Mouse (Mus musculus): Measurements from ENCODE around the gene Vcp.

Vcp gene

DNA sequence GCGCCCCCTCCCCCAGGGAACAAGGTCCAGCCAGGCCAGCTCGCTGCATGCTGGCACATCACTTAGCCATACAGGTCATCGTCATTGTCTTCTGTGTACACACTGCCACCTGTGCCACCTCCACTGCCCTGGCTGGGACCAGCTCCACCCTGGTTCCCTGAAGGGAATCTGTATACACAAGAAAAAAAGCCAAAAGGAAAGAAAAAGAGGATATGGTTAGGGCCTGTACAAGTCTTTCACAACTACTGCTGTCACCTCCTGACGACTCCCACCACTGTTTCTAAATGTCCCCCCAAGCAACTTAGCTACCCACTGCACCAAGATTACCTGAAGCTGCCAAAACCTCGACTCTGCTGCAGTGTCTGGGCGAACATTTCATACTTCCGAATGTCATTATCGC lies 19.8 kb downstream of the Vcp start:
- in situ Hi-C loops (cut with MboI, MseI) = loop anchor here (10.0 to 25.0 kb wide), 2 partner anchors 1766 to 1968 kb away; no protein-coding TSS in a partner anchor

DNA sequence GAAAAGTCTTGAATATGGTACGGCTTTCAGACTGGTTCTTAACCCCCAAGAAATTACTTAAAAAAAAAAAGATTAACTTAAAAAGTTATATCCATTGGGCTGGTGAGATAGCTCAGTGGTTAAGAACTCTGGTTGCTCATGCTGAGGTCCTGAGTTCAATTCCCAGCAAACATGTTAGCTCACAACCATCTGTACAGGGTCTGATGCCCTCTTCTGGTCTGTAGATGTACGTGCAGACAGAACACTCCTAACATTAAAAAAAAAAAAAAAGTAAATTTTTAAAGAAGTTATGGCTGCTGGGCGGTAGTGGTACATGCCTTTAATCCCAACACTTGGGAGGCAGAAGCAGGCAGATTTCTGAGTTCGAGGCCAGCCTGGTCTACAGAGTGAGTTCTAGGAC lies 22.2 kb downstream of the Vcp start:
- in situ Hi-C loops (cut with MboI, MseI) = loop anchor here (25.0 kb wide), 1 partner anchor 1966 kb away; no protein-coding TSS in a partner anchor

DNA sequence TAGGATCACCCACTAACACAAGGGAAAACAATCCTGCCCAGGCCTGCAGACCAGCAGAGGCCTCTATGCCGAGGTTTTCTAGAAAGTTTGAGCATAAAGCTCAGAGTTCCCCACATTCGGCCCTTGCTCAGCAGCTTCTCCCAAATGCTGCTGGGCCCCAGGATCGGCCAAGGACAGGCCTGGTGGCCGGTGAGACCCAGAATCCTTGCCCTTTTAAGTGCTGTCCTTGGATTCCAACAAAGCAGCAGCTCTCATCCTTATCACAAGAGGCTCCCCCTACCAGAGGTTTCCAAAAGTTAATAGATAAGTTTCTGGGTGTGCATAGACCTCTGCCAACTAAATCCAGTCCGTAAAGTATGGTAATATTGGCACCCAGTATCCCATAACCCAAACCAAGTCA lies 26.4 kb downstream of the Vcp start:
- in situ Hi-C loops (cut with MboI, MseI) = no loop called here

DNA sequence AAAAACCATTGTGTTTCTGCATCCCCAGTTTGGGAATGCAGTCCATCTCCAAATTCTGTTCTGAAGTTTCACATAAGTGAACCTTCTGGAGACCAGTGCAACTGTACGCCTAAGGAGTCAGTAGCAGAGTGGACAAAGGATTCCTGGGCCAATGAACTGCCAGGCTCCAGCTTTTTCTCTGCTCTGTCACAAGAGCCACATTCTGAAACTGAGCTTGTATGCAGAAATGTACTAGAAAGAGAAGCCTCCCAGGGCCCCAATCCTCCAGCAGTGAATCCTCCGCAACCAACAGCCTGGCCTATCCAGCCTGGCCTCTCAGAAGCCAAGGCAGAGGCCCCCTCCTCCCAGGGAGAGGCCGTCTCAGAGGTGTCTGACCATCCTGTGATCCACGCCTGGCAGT lies 27.4 kb downstream of the Vcp start:
- in situ Hi-C loops (cut with MboI, MseI) = no loop called here

DNA sequence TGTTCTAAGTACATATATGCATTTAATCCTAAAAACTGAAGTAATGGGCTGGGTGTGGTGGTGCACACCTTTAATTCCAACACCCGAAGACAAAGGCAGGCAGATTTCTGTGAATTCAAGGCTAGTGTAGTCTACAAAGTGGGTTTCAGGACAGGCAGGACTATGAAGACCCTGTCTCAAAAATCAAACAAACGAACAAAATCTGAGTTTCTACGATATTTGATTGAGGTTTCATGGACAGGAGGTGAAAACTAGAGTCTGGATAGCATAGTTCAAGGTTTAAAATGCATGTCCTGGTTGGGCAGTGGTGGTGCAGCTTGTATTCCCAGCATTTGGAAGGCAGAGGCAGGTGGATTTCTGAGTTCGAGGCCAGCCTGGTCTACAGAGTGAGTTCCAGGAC lies 31.0 kb downstream of the Vcp start, which contains the start of gene 1700022I11Rik:
TSS of gene 1700022I11Rik (plus strand) at position 301 of the 400 bp plus-strand sequence.
- in situ Hi-C loops (cut with MboI, MseI) = no loop called here

DNA sequence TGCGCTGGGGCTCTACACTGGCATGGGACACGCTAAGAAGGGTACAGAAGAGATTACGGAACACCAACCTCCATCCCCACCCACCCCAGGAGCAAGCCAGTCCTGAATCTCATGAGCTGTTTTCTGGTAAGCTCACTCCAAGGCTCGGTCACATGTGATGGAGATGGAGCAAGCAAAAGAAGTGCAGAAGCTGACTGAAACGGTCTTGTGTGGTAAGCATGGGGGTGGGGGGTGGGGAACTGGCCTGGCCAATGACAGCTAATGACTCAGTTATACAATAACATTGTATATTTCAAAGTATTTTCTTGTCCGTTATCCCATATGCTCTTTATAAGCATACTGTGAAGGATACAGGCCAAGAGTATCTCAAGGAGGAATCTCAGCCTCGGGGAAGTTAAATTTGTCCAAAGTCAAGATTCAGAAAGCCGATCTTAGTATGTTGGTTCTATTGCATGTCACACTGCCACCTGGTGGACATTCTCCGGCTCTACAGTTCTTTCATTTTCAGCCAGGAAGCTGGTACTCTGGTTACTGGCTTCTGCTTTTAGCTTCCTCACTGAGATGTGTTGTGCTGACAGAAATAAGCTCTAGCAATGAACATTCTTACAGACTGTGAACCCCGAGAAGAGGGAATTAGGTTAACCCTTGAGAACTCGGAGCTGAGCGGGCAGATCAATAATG lies 35.1 kb downstream of the Vcp start:
- in situ Hi-C loops (cut with MboI, MseI) = no loop called here

DNA sequence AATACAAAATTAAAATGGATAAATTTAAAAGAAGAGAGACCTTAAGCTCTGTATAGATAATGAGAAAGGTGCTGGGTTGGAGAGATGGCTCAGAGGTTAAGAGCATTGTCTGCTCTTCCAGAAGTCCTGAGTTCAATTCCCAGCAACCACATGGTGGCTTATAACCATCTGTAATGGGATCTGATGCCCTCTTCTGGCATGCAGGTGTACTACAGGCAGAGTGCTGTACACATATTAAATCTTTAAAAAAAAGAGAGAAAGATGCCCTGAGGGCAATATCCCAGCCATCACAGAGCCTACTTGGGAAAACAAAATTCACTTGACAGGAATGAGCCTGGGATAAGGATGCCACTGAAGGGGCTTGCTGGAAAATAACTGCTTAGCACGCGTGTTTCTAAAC lies 36.8 kb downstream of the Vcp start:
- in situ Hi-C loops (cut with MboI, MseI) = loop anchor here (5.0 kb wide), 1 partner anchor 91 kb away; the partner anchor contains the start of gene Fam205c

DNA sequence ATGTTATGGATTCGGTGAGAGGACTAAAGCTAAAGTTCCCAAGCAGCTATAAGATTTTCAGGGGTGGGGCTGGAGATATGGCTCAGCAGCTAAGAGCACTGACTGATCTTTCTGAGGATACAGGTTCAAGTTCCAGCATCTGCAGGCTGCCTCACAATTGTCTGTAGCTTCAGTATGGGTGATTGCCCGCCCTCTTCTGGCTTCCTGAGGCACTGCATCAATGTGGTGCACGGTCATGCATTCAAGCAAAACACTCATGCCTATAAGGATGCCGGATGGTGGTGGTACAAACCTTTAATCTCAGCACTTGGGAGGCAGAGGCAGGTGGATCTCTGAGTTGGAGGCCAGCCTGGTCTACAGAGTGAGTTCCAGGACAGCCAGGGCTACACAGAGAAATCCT lies 38.7 kb downstream of the Vcp start:
- in situ Hi-C loops (cut with MboI, MseI) = loop anchor here (5.0 kb wide), 1 partner anchor 89 kb away; the partner anchor contains the start of gene Fam205c

DNA sequence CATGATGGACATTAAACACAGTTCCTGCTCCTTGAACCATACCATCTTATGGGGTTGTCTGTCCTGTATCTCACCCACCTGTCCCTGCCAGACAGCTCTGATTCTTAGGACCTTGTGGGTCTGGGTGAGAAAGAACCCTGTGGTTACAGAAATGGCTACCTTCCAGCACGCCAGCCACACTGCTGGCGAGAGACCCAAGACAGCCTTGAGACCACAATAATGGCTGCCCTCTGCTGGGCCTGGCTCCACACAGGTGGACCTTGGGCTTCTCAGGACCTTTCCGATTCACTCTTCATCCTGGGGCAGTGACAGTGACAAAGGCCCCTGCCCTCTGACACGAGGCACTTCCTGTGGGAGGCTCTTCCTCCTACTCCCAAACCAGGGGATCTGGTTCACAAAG lies 40.9 kb downstream of the Vcp start:
- in situ Hi-C loops (cut with MboI, MseI) = no loop called here

DNA sequence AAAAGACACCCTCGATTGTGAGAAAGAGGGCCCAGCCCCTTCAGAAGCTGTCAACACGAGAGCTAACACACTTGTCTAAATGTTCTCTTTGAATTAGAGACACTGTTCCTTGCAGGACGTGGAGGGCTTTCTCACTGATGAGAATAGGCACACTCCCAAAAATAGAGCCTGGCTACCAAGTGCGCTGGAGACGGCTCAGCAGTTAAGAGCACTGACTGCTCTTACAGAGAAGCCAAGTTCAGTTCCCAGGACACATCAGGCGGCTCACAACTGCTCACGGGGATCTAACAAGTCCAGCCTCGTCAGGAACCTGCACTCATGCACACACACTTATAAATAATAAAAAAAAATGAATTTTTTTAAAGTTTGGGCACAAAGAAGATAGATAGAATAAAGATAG lies 41.4 kb downstream of the Vcp start:
- in situ Hi-C loops (cut with MboI, MseI) = no loop called here

DNA sequence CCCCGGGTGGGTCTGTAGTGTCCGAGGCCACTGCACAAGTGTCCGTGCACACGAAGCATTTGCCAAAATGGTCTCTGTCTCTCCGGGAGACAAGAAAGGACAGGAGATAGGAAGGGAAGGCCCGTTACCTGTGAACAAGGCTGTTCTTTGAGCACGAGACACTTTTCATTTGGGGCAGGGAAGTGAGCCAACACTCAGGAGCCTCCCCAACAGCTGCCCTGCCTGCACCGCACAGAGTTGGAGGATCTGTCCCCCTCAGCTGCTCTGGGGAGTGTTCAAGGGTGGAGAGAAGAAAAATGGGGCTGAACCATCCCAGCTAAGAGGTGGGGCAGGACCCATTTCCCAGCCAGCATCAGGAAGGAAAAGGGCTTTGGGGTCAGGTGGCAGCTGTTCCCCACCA lies 42.3 kb downstream of the Vcp start:
- in situ Hi-C loops (cut with MboI, MseI) = no loop called here

DNA sequence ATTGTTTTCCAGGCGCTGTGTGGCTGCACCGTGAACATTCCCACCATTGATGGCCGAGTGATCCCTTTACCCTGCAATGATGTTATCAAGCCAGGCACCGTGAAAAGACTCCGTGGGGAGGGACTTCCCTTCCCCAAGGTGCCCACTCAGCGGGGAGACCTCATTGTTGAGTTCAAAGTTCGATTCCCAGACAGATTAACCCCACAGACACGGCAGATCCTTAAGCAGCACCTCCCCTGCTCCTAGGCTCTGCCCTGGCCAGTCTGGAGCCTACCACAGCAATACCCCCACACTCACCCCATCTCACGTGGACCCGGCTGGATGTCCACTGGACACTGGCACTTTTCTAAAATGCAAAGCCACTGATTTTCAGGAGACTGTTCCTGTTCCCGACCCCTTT lies 43.0 kb downstream of the Vcp start:
- in situ Hi-C loops (cut with MboI, MseI) = no loop called here

DNA sequence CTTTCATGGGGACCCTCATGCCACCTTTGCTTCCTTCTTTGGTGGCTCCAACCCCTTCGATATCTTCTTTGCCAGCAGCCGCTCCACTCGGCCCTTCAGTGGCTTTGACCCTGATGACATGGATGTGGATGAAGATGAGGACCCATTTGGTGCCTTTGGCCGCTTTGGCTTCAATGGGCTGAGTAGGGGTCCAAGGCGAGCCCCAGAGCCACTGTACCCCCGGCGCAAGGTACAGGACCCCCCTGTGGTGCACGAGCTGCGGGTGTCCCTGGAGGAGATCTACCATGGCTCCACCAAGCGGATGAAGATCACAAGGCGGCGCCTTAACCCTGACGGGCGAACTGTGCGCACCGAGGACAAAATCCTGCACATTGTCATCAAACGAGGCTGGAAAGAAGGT lies 43.7 kb downstream of the Vcp start:
- in situ Hi-C loops (cut with MboI, MseI) = no loop called here

DNA sequence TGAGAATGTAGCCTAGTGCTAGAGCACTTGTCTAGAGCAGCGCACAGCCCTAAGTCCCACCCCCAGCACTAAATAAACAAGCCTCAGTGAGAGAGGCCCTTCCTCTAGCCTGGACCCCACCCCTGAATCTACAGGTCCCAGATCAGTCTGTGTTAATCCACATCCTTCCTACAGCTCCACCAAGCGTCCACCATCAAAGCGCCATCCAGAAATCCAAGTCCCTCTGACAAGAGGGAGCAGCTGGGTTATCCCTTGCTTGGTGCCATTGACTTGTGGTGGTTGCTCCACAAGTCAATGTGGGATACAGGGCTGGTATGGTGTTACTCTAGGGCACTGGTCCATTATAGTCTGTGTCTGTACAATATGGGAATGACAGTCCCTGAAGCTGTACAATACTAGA lies 45.1 kb downstream of the Vcp start:
- in situ Hi-C loops (cut with MboI, MseI) = no loop called here

DNA sequence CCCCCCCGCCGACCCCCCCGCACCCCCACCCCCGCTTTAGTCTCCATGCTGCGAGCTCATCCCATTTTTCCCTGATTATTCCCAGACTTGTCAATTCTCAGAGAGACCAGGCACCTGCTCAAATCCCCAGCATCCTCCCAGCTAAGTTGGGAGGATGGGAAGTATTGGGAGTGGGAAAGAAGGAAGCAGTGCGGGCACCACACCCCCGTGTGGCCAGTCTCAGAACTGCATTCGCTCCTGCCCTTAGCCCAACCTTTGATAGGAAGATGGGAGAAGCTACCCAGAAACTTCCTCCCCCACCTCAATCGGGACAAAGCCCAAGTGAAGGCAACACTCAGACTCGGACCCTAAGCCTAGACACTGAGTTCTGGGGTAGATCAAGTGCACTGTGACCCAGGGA lies 46.0 kb downstream of the Vcp start:
- in situ Hi-C loops (cut with MboI, MseI) = loop anchor here (5.0 kb wide), 1 partner anchor 73 kb away; the partner anchor contains the start of gene Pigo

DNA sequence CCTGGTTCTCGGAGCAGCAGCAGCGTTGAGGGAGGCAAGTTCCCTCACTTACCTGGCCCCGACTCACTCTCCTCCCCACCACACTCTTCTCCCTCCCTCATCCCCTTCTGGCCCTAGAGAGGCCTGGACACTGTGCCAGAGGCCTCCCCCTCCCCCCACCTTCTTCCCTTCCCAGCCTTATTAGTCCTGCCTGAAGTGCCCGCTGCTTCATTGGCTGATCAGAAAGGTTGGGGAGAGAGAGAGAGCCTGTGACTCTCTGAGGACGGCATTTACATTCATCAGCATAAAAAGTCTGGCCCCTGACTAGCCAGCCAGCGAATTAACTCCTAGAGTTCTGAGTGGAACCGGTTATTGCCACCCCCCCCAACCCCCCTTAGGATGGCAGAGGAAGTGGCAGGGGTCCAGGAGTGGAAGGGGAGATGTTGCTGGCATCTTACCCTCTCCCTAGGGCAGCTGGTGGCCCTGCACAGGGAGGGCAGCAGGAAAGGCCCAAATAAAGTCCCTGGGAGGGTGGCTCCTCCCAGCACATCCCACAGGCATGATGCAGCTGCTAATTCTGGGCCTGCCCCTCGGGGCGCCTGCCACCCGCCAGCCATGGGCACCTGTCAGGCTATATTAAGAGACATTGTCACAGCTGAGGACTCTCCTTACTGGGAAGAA lies 46.7 kb downstream of the Vcp start:
- in situ Hi-C loops (cut with MboI, MseI) = loop anchor here (5.0 kb wide), 1 partner anchor 74 kb away; the partner anchor contains the start of gene Pigo

DNA sequence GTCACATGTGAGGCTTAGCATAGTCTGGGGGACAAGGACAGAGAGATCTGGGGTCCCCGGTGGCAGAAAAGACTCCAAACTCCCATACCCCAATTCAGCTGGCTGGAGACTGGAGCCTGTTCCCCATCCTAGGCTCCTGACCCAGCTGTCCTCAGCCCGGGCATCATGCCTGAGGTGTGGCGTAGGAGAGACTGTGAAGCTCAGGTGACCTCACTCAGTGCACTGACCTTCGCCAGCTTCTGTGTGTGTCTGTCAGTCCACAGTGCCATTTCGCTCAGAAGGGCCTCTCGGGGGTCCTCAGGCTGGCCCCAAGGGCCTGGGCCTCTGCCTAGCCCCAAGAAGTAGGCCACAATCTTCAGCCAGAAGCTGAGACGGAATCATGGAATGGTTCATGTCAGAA lies 47.7 kb downstream of the Vcp start:
- in situ Hi-C loops (cut with MboI, MseI) = loop anchor here (5.0 kb wide), 1 partner anchor 75 kb away; the partner anchor contains the start of gene Pigo

DNA sequence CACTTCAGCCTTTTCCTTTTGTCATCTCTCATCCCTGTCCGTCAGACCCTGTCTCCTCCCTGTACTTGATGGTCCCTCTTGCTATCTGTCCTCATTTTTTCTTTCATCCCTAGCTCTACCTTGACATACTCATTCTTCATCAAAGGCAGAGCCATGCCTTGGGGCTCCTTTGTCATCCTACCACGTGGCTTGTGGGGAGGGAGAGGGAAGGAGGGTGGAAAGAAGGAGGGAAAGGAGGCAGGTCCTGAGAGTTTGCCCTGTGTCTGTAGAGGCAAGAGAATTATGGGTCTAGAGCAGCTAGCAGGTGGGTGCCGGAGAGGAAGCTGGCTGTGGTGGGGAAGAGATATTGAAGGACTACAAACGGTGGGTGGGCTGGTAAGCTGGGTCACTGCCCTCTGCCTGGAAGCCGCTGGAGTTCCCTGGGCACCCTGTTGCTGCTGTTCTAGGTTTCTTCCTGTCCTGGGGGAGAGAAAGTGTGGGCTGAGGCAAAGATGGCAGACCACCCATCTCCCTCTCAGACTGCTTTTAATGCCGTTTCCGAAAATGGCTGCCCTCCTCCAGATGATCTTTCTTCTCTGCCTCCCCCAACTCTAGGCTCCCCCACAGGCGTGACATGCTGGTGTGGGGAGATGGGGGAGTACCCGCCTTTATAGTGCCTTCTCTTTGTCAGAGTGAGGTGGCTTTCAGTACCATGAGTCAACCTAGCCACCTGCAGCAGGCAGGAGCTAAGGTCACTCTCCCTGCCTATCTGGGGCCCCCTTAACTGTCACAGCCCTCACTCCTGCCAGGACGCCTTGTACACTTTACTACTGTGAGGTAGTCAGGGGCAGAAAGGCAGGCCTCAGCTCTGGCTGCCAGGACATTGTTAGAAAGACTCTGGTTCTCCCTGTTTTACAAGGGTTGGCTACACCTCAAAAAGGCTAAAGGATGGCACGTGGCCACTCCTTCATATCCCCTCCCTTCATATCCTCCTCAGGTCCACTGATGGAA lies 48.8 kb downstream of the Vcp start:
- in situ Hi-C loops (cut with MboI, MseI) = loop anchor here (5.0 kb wide), 1 partner anchor 76 kb away; the partner anchor contains the start of gene Pigo

DNA sequence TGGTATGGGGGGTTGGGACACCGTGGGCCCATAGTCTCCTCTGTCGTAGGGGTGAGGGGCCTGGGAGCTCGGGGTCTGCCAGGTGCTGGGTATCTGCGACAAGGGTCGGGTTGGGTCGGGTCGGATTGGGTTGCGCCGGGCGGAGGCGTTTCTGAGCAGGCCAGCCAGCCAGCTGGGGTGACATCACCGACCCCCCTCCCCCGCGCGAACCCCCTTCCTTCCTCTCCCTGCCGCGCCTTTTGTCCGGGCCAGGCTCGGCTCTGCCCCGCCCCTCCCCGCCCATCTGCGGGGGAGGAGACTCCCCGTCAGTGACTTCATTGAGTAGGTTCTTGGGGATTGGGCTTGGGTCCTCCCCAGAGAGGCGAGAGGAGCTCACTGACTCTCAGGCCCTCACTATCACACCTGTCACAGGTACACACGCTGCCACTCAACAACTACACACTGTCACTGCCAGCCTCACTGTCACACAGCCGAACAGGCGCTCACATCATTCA lies 50.2 kb downstream of the Vcp start:
- in situ Hi-C loops (cut with MboI, MseI) = loop anchor here (5.0 kb wide), 1 partner anchor 77 kb away; the partner anchor contains the start of gene Pigo

DNA sequence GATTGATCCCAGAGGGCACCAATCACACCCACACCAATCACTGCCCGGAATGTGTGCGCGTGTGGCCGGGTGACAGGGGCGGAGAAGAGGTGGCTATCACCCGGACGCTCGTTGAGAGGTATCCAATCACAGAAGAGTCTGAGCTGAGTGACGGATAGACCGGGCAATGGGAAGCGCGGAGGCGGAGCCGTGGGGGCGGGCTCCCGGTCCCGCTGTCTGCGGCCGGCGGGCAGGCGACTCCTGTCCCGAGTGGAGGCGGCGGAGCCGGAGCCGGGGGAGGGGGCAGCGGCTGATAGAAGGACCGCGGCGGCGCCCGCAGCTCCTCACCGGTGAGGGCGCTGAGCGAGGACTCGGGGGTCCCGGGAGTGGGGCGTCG lies 50.6 kb downstream of the Vcp start, which contains the start of gene Dnajb5:
TSS of gene Dnajb5 (plus strand) at position 139 of the 376 bp plus-strand sequence.
- in situ Hi-C loops (cut with MboI, MseI) = loop anchor here (5.0 kb wide), 1 partner anchor 78 kb away; the partner anchor contains the start of gene Pigo

DNA sequence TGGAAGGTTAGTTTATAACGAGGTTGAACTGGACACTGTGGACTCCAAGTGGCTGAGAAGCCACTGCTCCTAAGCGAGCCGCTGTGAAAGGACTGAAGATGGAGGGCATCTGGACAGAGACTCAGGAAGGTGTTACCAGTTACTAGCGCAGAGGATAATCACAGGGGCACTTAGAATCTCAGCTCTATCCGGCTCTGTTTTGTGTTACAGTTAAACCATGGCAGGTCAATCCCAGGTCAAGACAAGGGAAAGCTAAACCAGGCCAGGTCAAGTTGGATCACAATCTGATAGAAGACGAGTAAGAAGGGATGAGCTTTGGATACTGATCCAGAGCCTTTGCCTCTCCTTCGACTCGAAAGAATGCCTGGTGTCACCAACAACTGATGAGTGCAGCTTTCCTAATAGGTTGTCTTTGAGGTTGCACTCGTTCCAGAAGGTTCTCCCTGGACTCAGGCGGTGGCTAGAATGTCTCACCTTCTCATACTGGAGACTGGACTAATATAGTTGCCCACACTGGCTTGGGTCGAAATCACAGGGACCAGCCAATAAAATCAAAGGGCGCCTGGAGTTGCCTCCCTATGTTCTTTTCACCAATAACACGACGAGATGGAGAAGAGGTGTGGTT lies 51.1 kb downstream of the Vcp start:
- in situ Hi-C loops (cut with MboI, MseI) = no loop called here
